Mouse (Mus musculus) CH12.LX (cell line): ENCODE measurements around the gene Mrpl58. TPM values are rescaled to one million over a fixed set of nuclear protein-coding genes. Genes with fewer than 3 reads are reported as not detected.
A peak's percentile ranks its signal among the peaks of the same experiment; 100 is the strongest.

Experiments used
- DNase-seq: peaks from one replicate; pipeline ENCODE4 v3.0.0-alpha.2; 2013; ENCODE audit errors: extremely low read depth
- H3K27ac ChIP-seq: 2 replicates; pipeline ENCODE4 v1.5.1; 2012; ENCODE audit warnings: low read depth, mild to moderate bottlenecking, control low read depth, moderate library complexity; ENCODE audit not compliant: insufficient read depth
- H3K27me3 ChIP-seq: replicated peaks from 2 replicates; pipeline ENCODE3; 2012; ENCODE audit warnings: inconsistent platforms
- H3K36me3 ChIP-seq, 2 experiments: replicated peaks in 1 of 2; 2 replicates each; pipeline versions ENCODE3 to v1.6.1; 2012; ENCODE audit warnings: inconsistent platforms in 1 of 2, low read length in 1 of 2, mild to moderate bottlenecking in 1 of 2, mixed read lengths in 1 of 2, moderate library complexity in 1 of 2; ENCODE audit not compliant: control insufficient read depth in 1 of 2, insufficient read depth in 1 of 2
- H3K4me1 ChIP-seq, 2 experiments: 2 replicates each; pipeline ENCODE4 v1.6.1; 2012; ENCODE audit warnings: inconsistent platforms in 1 of 2, moderate library complexity in 1 of 2; ENCODE audit not compliant: insufficient read depth in 2 of 2, control insufficient read depth in 1 of 2
- H3K4me2 ChIP-seq: 2 replicates; pipeline ENCODE4 v1.6.1; 2012; ENCODE audit warnings: low read depth, mild to moderate bottlenecking, control low read depth; ENCODE audit not compliant: poor library complexity, insufficient read depth, severe bottlenecking
- H3K4me3 ChIP-seq, 3 experiments: fragments of 150-350 bp in 1 of 3; sonication (generic) in 1 of 3; replicated peaks in 1 of 3; 2 replicates each; pipeline versions ENCODE3 to v1.5.1; 2011 to 2012; ENCODE audit warnings: low read depth in 2 of 3, low read length in 2 of 3, mild to moderate bottlenecking in 2 of 3, moderate library complexity in 2 of 3, control low read depth in 1 of 3, improper control_type of control experiment in 1 of 3, inconsistent platforms in 1 of 3, mixed read lengths in 1 of 3; ENCODE audit not compliant: poor library complexity in 1 of 3
- H3K79me2 ChIP-seq: replicated peaks from 2 replicates; pipeline ENCODE4 v1.6.1; 2012; ENCODE audit warnings: mild to moderate bottlenecking, moderate library complexity; ENCODE audit not compliant: control insufficient read depth, poor library complexity, insufficient read depth, severe bottlenecking; ENCODE audit errors: extremely low read depth
- H3K9ac ChIP-seq: 2 replicates; pipeline ENCODE4 v1.6.1; 2012; ENCODE audit warnings: low read depth, mild to moderate bottlenecking, control low read depth, moderate library complexity; ENCODE audit not compliant: insufficient read depth
- H3K9me3 ChIP-seq: replicated peaks from 2 replicates; pipeline ENCODE3; 2012; ENCODE audit warnings: low read length, inconsistent platforms, mixed read lengths
- CHD2 ChIP-seq: IDR thresholded peaks from 2 replicates; pipeline ENCODE4 v1.6.1; 2011; ENCODE audit warnings: low read length, improper control_type of control experiment
- CTCF ChIP-seq, 2 experiments: IDR thresholded peaks in 1 of 2; conservative IDR thresholded peaks in 1 of 2; 2 replicates each; pipeline ENCODE4 v1.5.1; 2011 to 2012; ENCODE audit warnings: low read depth in 2 of 2, low read length in 2 of 2, improper control_type of control experiment in 1 of 2, inconsistent platforms in 1 of 2, mild to moderate bottlenecking in 1 of 2, moderate library complexity in 1 of 2
- ELF1 ChIP-seq: IDR thresholded peaks from 2 replicates; pipeline ENCODE4 v1.6.1; 2014; ENCODE audit warnings: low read depth, mild to moderate bottlenecking, inconsistent platforms, low read length, improper control_type of control experiment
- KAT2A ChIP-seq: IDR thresholded peaks from 2 replicates; pipeline ENCODE4 v1.6.1; 2012; ENCODE audit warnings: low read length, improper control_type of control experiment, inconsistent platforms; ENCODE audit not compliant: insufficient replicate concordance
- MAFK ChIP-seq: IDR thresholded peaks from 2 replicates; pipeline ENCODE4 v1.6.1; 2011; ENCODE audit warnings: low read length, improper control_type of control experiment; ENCODE audit not compliant: insufficient replicate concordance
- MEF2A ChIP-seq: IDR thresholded peaks from 2 replicates; pipeline ENCODE4 v1.6.1; 2014; ENCODE audit warnings: low read depth, mild to moderate bottlenecking, inconsistent platforms, low read length, improper control_type of control experiment, borderline replicate concordance
- POLR2AphosphoS2 ChIP-seq: IDR thresholded peaks from 2 replicates; pipeline ENCODE4 v1.6.1; 2011; ENCODE audit warnings: low read depth, low read length, improper control_type of control experiment
- RCOR1 ChIP-seq: conservative IDR thresholded peaks from 2 replicates; pipeline ENCODE4 v1.6.1; 2012; ENCODE audit warnings: low read depth, mild to moderate bottlenecking, inconsistent platforms, low read length, improper control_type of control experiment
- SIN3A ChIP-seq: IDR thresholded peaks from 2 replicates; pipeline ENCODE4 v1.6.1; 2012; ENCODE audit warnings: low read length, improper control_type of control experiment, inconsistent platforms
- SMC3 ChIP-seq: IDR thresholded peaks from 2 replicates; pipeline ENCODE4 v1.6.1; 2011; ENCODE audit warnings: low read depth, low read length, improper control_type of control experiment
- TCF12 ChIP-seq: IDR thresholded peaks from 2 replicates; pipeline ENCODE4 v1.6.1; 2014; ENCODE audit warnings: low read depth, mild to moderate bottlenecking, inconsistent platforms, low read length, improper control_type of control experiment
- ZMIZ1 ChIP-seq: IDR thresholded peaks from 2 replicates; pipeline ENCODE4 v1.6.1; 2012; ENCODE audit warnings: low read depth, mild to moderate bottlenecking, inconsistent platforms, low read length, improper control_type of control experiment
- dilution Hi-C: fragments of 300-500 bp; cut with MboI; formaldehyde crosslinking; loops from 2 replicates; pipeline ENCODE4 v1.14.3; 2020; ENCODE audit warnings: low sequenced_read_pairs; ENCODE audit not compliant: extremely low pct_unique_long_range_greater_than_20kb, extremely low pct_ligation_motif_present
- in situ Hi-C: fragments of 300-500 bp; cut with MboI; formaldehyde crosslinking; loops from 3 replicates; pipeline ENCODE4 v1.14.3; 2019; ENCODE audit warnings: low sequenced_read_pairs, low pct_ligation_motif_present, low pct_unique_long_range_greater_than_20kb, mixed read lengths
- polyA plus RNA-seq: library from polyadenylated mRNA; unstranded; fragments of >175 nt; gene quantifications from 2 replicates; pipeline ENCODE4 v1.2.1, GENCODE M21; 2012; ENCODE audit warnings: low read depth; ENCODE audit not compliant: insufficient read length
- total RNA-seq, 2 experiments: library from RNA; depleted of rRNA; stranded (reverse); fragments of 300-350 nt in 1 of 2; fragments of >200 nt in 1 of 2; gene quantifications; 2 replicates each; pipeline ENCODE4 v1.2.3; 2012 to 2014

Mrpl58 gene
- total and polyA plus RNA-seq, 3 experiments = 113 to 161 (median 157) TPM

DNA sequence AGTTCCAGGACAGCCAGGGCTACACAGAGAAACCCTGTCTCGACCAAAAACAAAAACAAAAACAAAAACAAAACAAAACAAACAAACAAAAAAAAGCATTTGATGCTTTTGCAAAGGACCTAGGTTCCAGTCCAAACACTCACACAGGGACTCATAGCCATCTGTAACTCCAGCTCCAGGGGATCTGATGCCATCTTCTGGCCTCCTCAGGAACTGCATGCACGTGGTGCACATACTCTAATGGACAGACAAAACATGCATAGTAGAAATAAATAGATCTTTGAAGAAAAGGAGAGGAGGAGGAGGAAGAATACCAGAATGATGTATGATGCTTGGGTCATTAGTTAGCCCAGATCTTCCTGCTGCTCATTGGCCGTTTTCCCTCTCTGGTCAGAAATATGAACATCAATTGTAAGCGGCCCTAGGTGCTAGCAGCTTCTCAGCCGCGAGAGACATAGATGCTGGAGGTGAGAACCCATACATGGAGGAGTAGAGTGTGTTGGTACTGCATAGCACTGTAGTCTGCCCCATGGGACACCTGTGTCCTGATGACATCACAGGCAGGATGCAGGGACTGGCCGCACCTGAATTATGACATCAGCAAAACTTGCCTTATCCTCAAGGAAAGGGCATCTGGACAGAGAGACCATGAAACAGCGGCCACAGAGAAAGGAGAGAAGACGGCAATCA, 36.5 kb downstream of the Mrpl58 start, which contains the start of gene Trim80:
Gene Trim80, plus strand, starts transcription at position 640 of the 690 bp plus-strand sequence.
- no peak within 1 kb of the TSS for H3K9ac ChIP-seq
- no peak within 1 kb of the TSS for H3K4me2 ChIP-seq
- TF ChIP-seq SMC3 (peak; percentile 10; the same call in 1 of the 2 replicates), CTCF (conservative IDR thresholded peaks at IDR 0.05 in 1 of 2, IDR thresholded peaks at IDR 0.05 in 1 of 2; ENCODE audit: low read depth in 2 of 2, low read length in 2 of 2) (peak; percentile 42 to 49), RCOR1 (no peak)
- H3K36me3 ChIP-seq = no peaks in the 10 kb centered on the region
- H3K4me1 ChIP-seq = no peaks in the 10 kb centered on the region
- no peak within 1 kb of the TSS for H3K4me3 ChIP-seq
- no peak within 1 kb of the TSS for H3K27ac ChIP-seq
- peaks cover 9% of the 10 kb centered on the region for H3K9me3 ChIP-seq
- H3K27me3 ChIP-seq = peaks cover 9% of the 10 kb centered on the region
- peak; percentile 12 for DNase-seq
- H3K79me2 ChIP-seq = no peaks in the 10 kb centered on the region
- dilution Hi-C loops = no loop called here
- in situ Hi-C loops = no loop called here

DNA sequence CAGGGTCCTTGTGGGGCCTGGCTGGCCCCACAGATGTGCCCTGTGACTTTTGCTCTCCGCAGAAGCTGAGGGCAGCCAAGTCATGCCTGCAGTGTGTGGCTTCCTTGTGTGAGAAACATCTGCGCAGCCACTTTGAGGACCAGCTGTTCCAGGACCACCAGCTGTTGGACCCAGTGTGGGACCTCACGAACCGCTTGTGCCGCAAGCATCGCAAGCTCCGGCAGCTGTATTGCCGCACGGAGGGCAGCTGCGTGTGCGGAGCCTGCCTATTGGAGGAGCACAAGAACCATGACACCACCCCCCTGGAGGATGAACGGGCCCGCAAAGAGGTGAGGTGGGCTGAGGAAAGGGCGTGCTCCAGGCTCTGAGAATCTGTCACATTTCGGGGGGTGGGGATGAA, 37.9 kb downstream of the Mrpl58 start:
- H3K4me2 ChIP-seq = no peak overlapping the region
- H3K9ac ChIP-seq = no peak overlapping the region
- peaks cover 9% of the 10 kb centered on the region for H3K9me3 ChIP-seq
- H3K36me3 ChIP-seq = no peaks in the 10 kb centered on the region
- H3K4me3 ChIP-seq = no peak overlapping the region
- H3K27ac ChIP-seq = no peak overlapping the region
- no peak for DNase-seq
- TF ChIP-seq ELF1 (no peak), SMC3 (no peak), CHD2 (no peak), POLR2AphosphoS2 (no peak), MEF2A (no peak), KAT2A (no peak), SIN3A (no peak), ZMIZ1 (no peak)
- TF ChIP-seq, all 38 proteins: peak for 0
- in situ Hi-C loops (no loop called here), dilution Hi-C loops (no loop called here)
- Histone ChIP-seq H3K27me3 (peaks cover 21% of the 10 kb centered on the region), H3K79me2 (no peaks in the 10 kb centered on the region), H3K4me1 (no peaks in the 10 kb centered on the region)

DNA sequence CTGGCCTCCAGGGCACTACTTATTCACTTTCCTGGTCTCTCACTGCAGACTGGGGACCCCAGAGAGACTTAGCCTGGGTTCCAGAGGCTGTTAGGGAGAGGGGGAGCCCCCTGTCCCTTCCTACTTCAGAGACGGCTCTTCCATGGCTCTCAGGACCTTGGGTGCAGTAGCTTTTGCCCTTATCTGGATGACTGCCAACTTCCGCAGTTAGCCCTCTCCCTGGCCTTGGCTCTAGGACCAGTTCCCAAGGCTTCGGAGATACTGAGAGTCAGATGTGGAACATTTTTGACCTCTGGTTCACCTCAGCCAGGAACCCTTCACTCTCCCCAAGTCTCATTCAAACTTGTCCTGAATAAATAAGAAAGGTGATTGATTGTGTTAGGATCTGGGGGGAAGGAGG, 43.4 kb downstream of the Mrpl58 start:
- Histone ChIP-seq H3K79me2 (no peaks in the 10 kb centered on the region), H3K27me3 (peaks cover 59% of the 10 kb centered on the region), H3K4me2 (no peak overlapping the region), H3K4me1 (peaks cover 3 to 14% of the 10 kb centered on the region in 2 experiments), H3K27ac (no peak overlapping the region), H3K9me3 (peaks cover 10% of the 10 kb centered on the region), H3K36me3 (no peaks in the 10 kb centered on the region), H3K4me3 (no peak overlapping the region), H3K9ac (no peak overlapping the region)
- no peak for DNase-seq
- TF ChIP-seq TCF12 (no peak), MAFK (no peak)
- in situ Hi-C loops (no loop called here), dilution Hi-C loops (no loop called here)
